31 mouse cellular contexts compared by ENCODE assay signal in the genomic region with DNA sequence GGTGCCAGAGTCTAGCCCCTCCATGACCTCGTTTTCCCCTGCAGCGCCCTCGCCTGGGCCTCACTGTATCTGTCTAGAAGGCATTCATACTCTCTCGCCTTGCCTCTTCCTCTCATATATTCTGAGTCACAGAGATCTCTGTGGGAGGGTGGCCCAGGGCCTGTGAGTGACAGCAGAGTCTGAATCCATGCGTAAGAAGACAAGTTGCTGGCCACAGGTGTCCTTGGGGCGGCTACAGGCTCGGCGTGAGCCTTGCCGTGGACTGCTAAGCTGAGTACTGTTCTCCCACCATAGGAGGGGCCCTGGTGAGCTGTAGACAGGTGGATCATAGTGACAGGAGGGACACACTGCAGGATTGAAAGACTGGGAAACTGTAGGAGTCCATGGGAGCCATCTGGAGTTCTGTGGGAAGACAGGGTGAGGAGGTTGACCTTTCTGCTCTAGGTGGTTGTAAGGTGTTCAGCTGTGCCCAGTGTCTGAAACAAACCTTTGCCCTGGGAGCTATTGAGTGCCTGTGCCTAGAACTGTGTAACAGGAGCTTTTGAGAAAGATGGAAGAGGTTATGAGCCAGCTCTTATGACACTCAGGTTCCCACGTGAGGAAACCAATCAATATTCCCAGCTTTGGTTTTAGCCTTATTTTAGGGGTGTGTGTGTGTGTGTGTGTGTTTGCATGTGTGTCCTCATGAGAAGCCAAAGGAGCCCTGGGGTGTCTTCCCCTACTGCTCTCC. TPM values are rescaled to one million over a fixed set of nuclear protein-coding genes. Genes with fewer than 3 reads are reported as not detected.
DNase-seq lines count a peak whose midpoint lies in the region; ATAC-seq and TF ChIP-seq lines count a peak whose summit lies in the region.
"Had no signal": no experiment of that assay in that cellular context is flagged by ENCODE, and none has a peak within 500 bp of the region (broad histone marks: within the 10 kb centered on the region; RNA-seq: fewer than 3 reads in every experiment).

No protein-coding gene starts in this region.

- TF ChIP-seq POLR2A in cerebellum, adult 2 months (IDR thresholded peaks at IDR 0.05; ENCODE audit: borderline replicate concordance, insufficient read depth, low read length): no peak
- TF ChIP-seq POLR2A in kidney, adult 2 months (IDR thresholded peaks at IDR 0.05; ENCODE audit: low read depth, low read length): no peak

- H3K4me3 ChIP-seq in cerebellum, adult 2 months (replicated peaks; ENCODE audit: insufficient read depth, low read depth, low read length): no peak overlapping the region
- H3K4me3 ChIP-seq in kidney, adult 2 months (ENCODE audit: insufficient read depth, low read depth, low read length): no peak overlapping the region
- H3K4me3 ChIP-seq: embryonic facial prominence, embryonic 13.5 days; erythroblast, embryonic 14.5 days; hindbrain, embryonic 10.5 days; hindbrain, embryonic 15.5 days; kidney, embryonic 15.5 days; layer of hippocampus, adult 2 months; megakaryocyte, embryonic 14.5 days; midbrain, embryonic 12.5 days; myocyte; neural tube, embryonic 12.5 days had no signal

- H3K4me1 ChIP-seq in cerebellum, adult 2 months (ENCODE audit: control insufficient read depth, insufficient read depth, low read length): peaks cover 87% of the 10 kb centered on the region
- no peaks in the 10 kb centered on the region for H3K4me1 ChIP-seq in kidney, adult 2 months (ENCODE audit: control insufficient read depth, insufficient read depth, low read length)
- H3K4me1 ChIP-seq: hindbrain, embryonic 10.5 days; midbrain, embryonic 12.5 days; neural tube, embryonic 12.5 days had no signal

- no peaks in the 10 kb centered on the region for H3K36me3 ChIP-seq in kidney, adult 2 months (ENCODE audit: control insufficient read depth, insufficient read depth, low read length)

- H3K27ac ChIP-seq in cerebellum, adult 2 months (ENCODE audit: insufficient read depth, low read length): peak overlapping the region; percentile 5
- no peak overlapping the region for H3K27ac ChIP-seq in kidney, adult 2 months (ENCODE audit: insufficient read depth, low read depth, low read length)
- H3K27ac ChIP-seq: embryonic facial prominence, embryonic 13.5 days; hindbrain, embryonic 10.5 days; hindbrain, embryonic 15.5 days; kidney, embryonic 15.5 days; layer of hippocampus, adult 2 months; midbrain, embryonic 12.5 days; neural tube, embryonic 12.5 days had no signal

- peak; percentile 62 to 80 for DNase-seq in adrenal gland, adult (ENCODE audit: inconsistent age in 2 of 2, low spot score in 1 of 2)
- DNase-seq in adrenal gland, postnatal 4 days (ENCODE audit: low spot score in 2 of 2): no peak
- peak; percentile 51 to 59 for DNase-seq in cerebellum, adult 2 months
- DNase-seq in cerebellum, postnatal 4 days (ENCODE audit: low spot score in 2 of 2): no peak
- peak; percentile 34 for DNase-seq in kidney, adult 2 months
- DNase-seq in kidney, postnatal 36 days: no peak
- DNase-seq: embryo, embryonic 11 days; gastrocnemius, postnatal 14 days; heart, postnatal 14 days; kidney, adult 11 months; kidney, postnatal 25 days; left cerebral cortex, postnatal 4 days; lung, postnatal 4 days; right cerebral cortex, adult 18-20 months; spleen, adult 18-20 months; thymus, postnatal 14 days had no signal

- no peak for TF ChIP-seq CTCF in cerebellum, adult 2 months (IDR thresholded peaks at IDR 0.05; ENCODE audit: borderline replicate concordance, insufficient read depth, low read depth, low read length)
- no peak for TF ChIP-seq CTCF in kidney, adult 2 months (conservative IDR thresholded peaks at IDR 0.05; ENCODE audit: insufficient read depth, insufficient read length, low read depth, low read length)

- ATAC-seq in erythroblast, adult 5-6 weeks (replicated peaks; ENCODE audit: low FRiP score, poor library complexity, severe bottlenecking): no peak
- ATAC-seq: activated CD4-positive, CD25-positive, alpha-beta regulatory T cell, adult 4 months; forebrain, embryonic 16.5 days; inflammation-experienced regulatory T-cells, adult 6 months had no signal

- H3K27me3 ChIP-seq in cerebellum, adult 2 months (ENCODE audit: control insufficient read depth, insufficient read depth, low read length): no peaks in the 10 kb centered on the region
- H3K27me3 ChIP-seq in kidney, adult 2 months (replicated peaks; ENCODE audit: control insufficient read depth, insufficient read depth, low read length): no peaks in the 10 kb centered on the region
- H3K27me3 ChIP-seq: CH12.LX; embryonic facial prominence, embryonic 13.5 days; hindbrain, embryonic 15.5 days; kidney, embryonic 15.5 days; megakaryocyte, embryonic 14.5 days; midbrain, embryonic 12.5 days; neural tube, embryonic 12.5 days had no signal

- WGBS in cerebellum, adult 2 months: 42% methylated on average over 10 of the region's 10 CpGs
- 78% methylated on average over 10 of the region's 10 CpGs for WGBS in kidney, adult 2 months

RNA-seq across cellular contexts. Expression of a gene that starts 37.4 kb away (rescaled TPM):
- total RNA-seq in adrenal gland, postnatal 4 days (2021): 10 to 100 TPM in 1 of 2 experiments, 1 to 10 TPM in 1; 9.8 to 10.6 TPM
- 42.3 and 44.4 TPM in 2 replicates for polyA plus RNA-seq in cerebellum, adult 2 months (2012; rRNA removed)
- polyA plus RNA-seq in kidney, adult 2 months (2012; rRNA removed): 63.3 and 71.7 TPM in 2 replicates
- 1.5 TPM in 1 of 2 replicates, not detected in the other for total RNA-seq in erythroblast, adult 5-6 weeks (2015; ENCODE audit: low replicate concordance)
- 3.5 TPM in 1 of 2 replicates, not detected in the other for total RNA-seq in erythroblast, adult 5-6 weeks (2017; ENCODE audit: low replicate concordance)

RNA-seq across cellular contexts. Expression of a gene that starts 37.4 kb away (rescaled TPM):
- total RNA-seq in adrenal gland, postnatal 4 days (2021): 10 to 100 TPM; 63.6 to 67.5 TPM
- 22.3 and 25.3 TPM in 2 replicates for polyA plus RNA-seq in cerebellum, adult 2 months (2012; rRNA removed)
- polyA plus RNA-seq in kidney, adult 2 months (2012; rRNA removed): 245 and 280 TPM in 2 replicates
- total RNA-seq in erythroblast, adult 5-6 weeks (2015; ENCODE audit: low replicate concordance): 3.8 TPM in 1 of 2 replicates, not detected in the other
- 0.43 and 0.70 TPM in 2 replicates for total RNA-seq in erythroblast, adult 5-6 weeks (2017; ENCODE audit: low replicate concordance)

Comparison
In these comparisons a context has a peak if more than half of its experiments do, and no peak if none do; other contexts are left out.
1. DNase-seq: peak in adrenal gland, adult (2 of 2), cerebellum, adult 2 months (2 of 2) and kidney, adult 2 months (single experiment); none in adrenal gland, postnatal 4 days (0 of 2), cerebellum, postnatal 4 days (0 of 2) and kidney, postnatal 36 days (0 of 2).
2. RNA of a gene that starts 37.4 kb away (total RNA-seq): 63.6 to 67.5 TPM in adrenal gland, postnatal 4 days; 0.43 to 3.8 TPM in erythroblast, adult 5-6 weeks; every median in the first group is over 10 times any median in the second.